Mouse (Mus musculus): Measurements from ENCODE around the gene P3h4. TPM values are rescaled to one million over a fixed set of nuclear protein-coding genes. Genes with fewer than 3 reads are reported as not detected.
"Not testable (repeated sequence)": the region's sequence is repeated elsewhere in the genome, so short reads cannot be mapped to it uniquely, and the experiment has no call there.

Gene P3h4
- polyA plus RNA-seq, 1 experiment from 2014 or later = 23.4 TPM

GRCm38 (mm10) chr11:100362209-100362978 is 52.2 kb downstream of the P3h4 start:
- H3K36me3 ChIP-seq = no peaks in the 10 kb centered on the region
- 18% methylated on average over 8 of the region's 8 CpGs for WGBS
- peak; percentile 79 for DNase-seq (ENCODE audit: low spot score)
- 0 out of 2 replicates have a peak overlapping the region, but pooled peaks have one; percentile 17 for H3K27ac ChIP-seq (replicated peaks)
- peaks cover 48% of the 10 kb centered on the region for H3K27me3 ChIP-seq (ENCODE audit: low read depth, poor library complexity, severe bottlenecking)
- no peak overlapping the region for H3K4me3 ChIP-seq
- no peaks in the 10 kb centered on the region for H3K9me3 ChIP-seq (replicated peaks)
- H3K4me1 ChIP-seq = peaks cover 15% of the 10 kb centered on the region

GRCm38 (mm10) chr11:100361059-100361458 is 53.6 kb downstream of the P3h4 start:
- peaks cover 60% of the 10 kb centered on the region for H3K27me3 ChIP-seq (ENCODE audit: low read depth, poor library complexity, severe bottlenecking)
- not testable (repeated sequence) for H3K36me3 ChIP-seq; H3K4me3 ChIP-seq; H3K27ac ChIP-seq (replicated peaks); H3K9me3 ChIP-seq (replicated peaks); DNase-seq (ENCODE audit: low spot score)
- WGBS = no CpG with 5 or more reads among the region's 13 CpGs
- peaks cover 21% of the 10 kb centered on the region for H3K4me1 ChIP-seq

- H3K27me3 ChIP-seq (ENCODE audit: low read depth, poor library complexity, severe bottlenecking) = peaks cover 64% of the 10 kb centered on the region
- no peaks in the 10 kb centered on the region for H3K9me3 ChIP-seq (replicated peaks)
- no peak overlapping the region for H3K4me3 ChIP-seq
- DNase-seq (ENCODE audit: low spot score) = no peak
- peaks cover 22% of the 10 kb centered on the region for H3K4me1 ChIP-seq
- H3K36me3 ChIP-seq = no peaks in the 10 kb centered on the region
- 86% methylated on average over 6 of the region's 6 CpGs for WGBS
- H3K27ac ChIP-seq (replicated peaks) = no peak overlapping the region
Observed at GRCm38 (mm10) chr11:100360175-100360574, 54.5 kb downstream of the P3h4 start.

Small RNAs within 50 kb of the gene (microRNA-seq; reads per million reads assigned to microRNA genes)
- not detected for gene Gm27374

Other genes starting within 250 kb of the P3h4 start
- gene Krt9, start 221.6 kb downstream of the P3h4 start, polyA plus RNA-seq (2016; fragmentation: Nextera tagmentation; extraction: Ambion mirVana) = not detected in 2 replicates
- 1.0 and 1.2 TPM in 2 replicates for gene Krt14, start 207.3 kb downstream of the P3h4 start, polyA plus RNA-seq (2016; fragmentation: Nextera tagmentation; extraction: Ambion mirVana)
- not detected in 2 replicates for gene Krt16, start 165.9 kb downstream of the P3h4 start, polyA plus RNA-seq (2016; fragmentation: Nextera tagmentation; extraction: Ambion mirVana)
- 0.12 and 0.16 TPM in 2 replicates for gene Krt17, start 153.8 kb downstream of the P3h4 start, polyA plus RNA-seq (2016; fragmentation: Nextera tagmentation; extraction: Ambion mirVana)
- gene Krt42, start 145.0 kb downstream of the P3h4 start, polyA plus RNA-seq (2016; fragmentation: Nextera tagmentation; extraction: Ambion mirVana) = not detected in 2 replicates
- 1,709 and 1,814 TPM in 2 replicates for gene Eif1, start 95.0 kb downstream of the P3h4 start, polyA plus RNA-seq (2016; fragmentation: Nextera tagmentation; extraction: Ambion mirVana)
- 0.56 TPM in 1 of 2 replicates, not detected in the other for gene Gast, start 80.4 kb downstream of the P3h4 start, polyA plus RNA-seq (2016; fragmentation: Nextera tagmentation; extraction: Ambion mirVana)
- 36.6 and 40.2 TPM in 2 replicates for gene Hap1, start 58.7 kb downstream of the P3h4 start, polyA plus RNA-seq (2016; fragmentation: Nextera tagmentation; extraction: Ambion mirVana)
- 32.4 and 41.8 TPM in 2 replicates for gene Jup, start 17.1 kb downstream of the P3h4 start, polyA plus RNA-seq (2016; fragmentation: Nextera tagmentation; extraction: Ambion mirVana)
- gene Fkbp10, start 861 bp upstream of the P3h4 start, polyA plus RNA-seq (2016; fragmentation: Nextera tagmentation; extraction: Ambion mirVana) = 44.6 and 49.7 TPM in 2 replicates
- gene Nt5c3b, start 27.0 kb upstream of the P3h4 start, polyA plus RNA-seq (2016; fragmentation: Nextera tagmentation; extraction: Ambion mirVana) = 115 and 120 TPM in 2 replicates
- gene Klhl10, start 27.1 kb upstream of the P3h4 start, polyA plus RNA-seq (2016; fragmentation: Nextera tagmentation; extraction: Ambion mirVana) = 0.62 and 0.73 TPM in 2 replicates
- gene Klhl11, start 57.9 kb upstream of the P3h4 start, polyA plus RNA-seq (2016; fragmentation: Nextera tagmentation; extraction: Ambion mirVana) = 6.9 and 8.2 TPM in 2 replicates
- gene Acly, start 113.2 kb upstream of the P3h4 start, polyA plus RNA-seq (2016; fragmentation: Nextera tagmentation; extraction: Ambion mirVana) = 312 and 380 TPM in 2 replicates
- gene Ttc25, start 130.8 kb upstream of the P3h4 start, polyA plus RNA-seq (2016; fragmentation: Nextera tagmentation; extraction: Ambion mirVana) = 1.9 and 2.3 TPM in 2 replicates
- 17.7 and 22.6 TPM in 2 replicates for gene Cnp, start 160.1 kb upstream of the P3h4 start, polyA plus RNA-seq (2016; fragmentation: Nextera tagmentation; extraction: Ambion mirVana)
- 101 and 112 TPM in 2 replicates for gene Nkiras2, start 204.4 kb upstream of the P3h4 start, polyA plus RNA-seq (2016; fragmentation: Nextera tagmentation; extraction: Ambion mirVana)
- gene Dnajc7, start 205.3 kb upstream of the P3h4 start, polyA plus RNA-seq (2016; fragmentation: Nextera tagmentation; extraction: Ambion mirVana) = 268 and 304 TPM in 2 replicates